Mouse (Mus musculus): ENCODE measurements around the gene Smg9.

- no peak for TF ChIP-seq POLR2A (IDR thresholded peaks at IDR 0.05; ENCODE audit: low read depth, low read length)
- no peak for TF ChIP-seq CTCF (conservative IDR thresholded peaks at IDR 0.05; ENCODE audit: insufficient read depth, insufficient read length, low read depth, low read length)
Observed at GRCm38 (mm10) chr7:24430551-24431345, 31.3 kb downstream of the Smg9 start.
